Mouse (Mus musculus) MN1 (cell line): Measurements from ENCODE around the gene Prodh2.
"Not testable (repeated sequence)": the region's sequence is repeated elsewhere in the genome, so short reads cannot be mapped to it uniquely, and the experiment has no call there.

ENCODE experiments used
- DNase-seq: peaks from one replicate; pipeline ENCODE4 v3.0.0-alpha.2; 2016; ENCODE audit warnings: low spot score

The Prodh2 gene

GRCm38 (mm10) chr7:30493401-30493931 lies at the start of gene Prodh2:
Prodh2 (plus strand) TSS chr7:30493622.
- DNase-seq: no peak

GRCm38 (mm10) chr7:30443696-30444095 lies 49.7 kb upstream of the Prodh2 start:
- DNase-seq: no peak

GRCm38 (mm10) chr7:30444154-30444970 lies 49.1 kb upstream of the Prodh2 start:
- peak; percentile 81 for DNase-seq

DNA sequence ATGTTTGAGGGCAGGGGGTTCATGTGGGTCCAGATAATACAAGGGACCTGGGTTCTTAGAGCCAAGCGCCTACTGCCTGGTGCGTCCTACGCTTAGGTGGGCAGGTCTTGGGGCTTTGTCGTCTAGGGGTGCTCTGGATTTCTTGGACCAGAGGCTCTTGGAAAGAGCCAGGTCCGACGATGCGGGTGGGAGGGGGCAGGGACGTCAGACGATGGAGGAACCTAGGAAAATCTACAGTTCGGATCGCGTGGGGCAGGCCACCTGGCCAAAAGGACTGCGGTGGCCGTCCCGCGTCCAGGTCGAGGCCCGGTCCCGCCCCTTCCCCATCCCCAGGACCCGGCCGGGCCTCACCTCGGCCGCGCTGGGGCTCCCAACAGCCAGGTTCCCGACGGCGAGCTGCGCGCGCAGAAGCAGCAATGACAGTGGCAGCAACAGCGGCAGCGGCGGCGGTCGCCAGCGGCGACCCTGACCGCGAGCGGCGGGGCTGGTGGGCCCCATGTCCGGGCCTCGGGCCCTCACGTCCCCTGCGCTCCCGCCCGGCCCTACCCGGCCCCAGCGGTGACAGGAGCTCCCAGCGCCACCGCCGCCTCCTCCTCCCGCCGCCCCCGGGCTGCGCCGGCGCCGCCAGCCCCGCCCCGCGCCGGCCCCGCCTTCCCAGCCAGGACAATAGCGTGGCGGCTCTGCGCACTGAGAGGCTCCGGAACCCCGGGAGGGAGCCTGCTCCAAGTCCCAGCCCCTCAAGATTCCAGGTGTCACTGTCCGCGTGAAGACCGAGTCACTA lies 48.3 kb upstream of the Prodh2 start, which contains the start of gene Aplp1:
Aplp1 (minus strand) TSS at position 565 of the 781 bp plus-strand sequence.
- peak; percentile 78 for DNase-seq

GRCm38 (mm10) chr7:30450241-30450640 lies 43.2 kb upstream of the Prodh2 start:
- DNase-seq: no peak

GRCm38 (mm10) chr7:30453327-30453726 lies 40.1 kb upstream of the Prodh2 start:
- DNase-seq: no peak

GRCm38 (mm10) chr7:30453766-30454165 lies 39.7 kb upstream of the Prodh2 start:
- no peak for DNase-seq

GRCm38 (mm10) chr7:30454259-30454658 lies 39.2 kb upstream of the Prodh2 start:
- no peak for DNase-seq

GRCm38 (mm10) chr7:30456487-30456886 lies 36.9 kb upstream of the Prodh2 start:
- DNase-seq: no peak

GRCm38 (mm10) chr7:30456911-30457628 lies 36.4 kb upstream of the Prodh2 start:
- peak; percentile 60 for DNase-seq

DNA sequence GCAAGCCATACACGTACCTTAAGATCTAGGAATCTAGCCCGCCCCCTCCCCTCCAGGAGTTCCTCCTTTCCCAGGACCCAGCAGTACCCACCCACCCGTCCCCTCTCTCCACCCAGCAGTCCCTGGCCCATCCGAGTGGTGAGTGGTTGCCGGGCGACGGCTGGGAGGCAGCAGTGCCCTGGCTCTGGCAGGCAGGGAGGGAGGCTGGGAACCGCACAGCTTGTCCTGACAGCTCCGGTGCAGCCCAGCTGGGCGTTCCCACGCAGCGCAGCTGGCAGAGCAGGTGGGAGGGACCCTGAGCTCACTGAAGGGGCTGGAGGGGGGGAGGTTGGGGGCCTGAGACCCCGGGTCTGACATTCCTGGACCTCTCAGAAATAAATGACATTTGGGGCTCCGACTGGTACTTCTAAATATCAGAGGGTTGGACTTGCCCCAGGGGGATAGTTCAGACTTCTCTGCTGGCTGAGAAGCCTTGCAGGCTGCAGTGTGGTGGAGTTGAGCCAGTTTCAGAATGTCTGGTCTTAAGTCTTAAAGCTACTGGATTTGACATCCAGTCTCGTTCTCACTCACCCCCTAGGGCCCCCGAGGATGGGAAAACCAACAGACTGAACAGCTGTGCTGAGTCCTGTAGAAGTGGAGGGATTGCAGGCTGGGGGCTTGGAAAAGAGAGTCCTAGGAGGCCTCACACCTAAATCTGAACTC lies 35.6 kb upstream of the Prodh2 start, which contains the start of the genes Kirrel2 and Nphs1:
Kirrel2 (minus strand) TSS at position 62 of the 702 bp plus-strand sequence.
Nphs1 (plus strand) TSS at position 687 of the 702 bp plus-strand sequence.
- DNase-seq: peak; percentile 76

DNA sequence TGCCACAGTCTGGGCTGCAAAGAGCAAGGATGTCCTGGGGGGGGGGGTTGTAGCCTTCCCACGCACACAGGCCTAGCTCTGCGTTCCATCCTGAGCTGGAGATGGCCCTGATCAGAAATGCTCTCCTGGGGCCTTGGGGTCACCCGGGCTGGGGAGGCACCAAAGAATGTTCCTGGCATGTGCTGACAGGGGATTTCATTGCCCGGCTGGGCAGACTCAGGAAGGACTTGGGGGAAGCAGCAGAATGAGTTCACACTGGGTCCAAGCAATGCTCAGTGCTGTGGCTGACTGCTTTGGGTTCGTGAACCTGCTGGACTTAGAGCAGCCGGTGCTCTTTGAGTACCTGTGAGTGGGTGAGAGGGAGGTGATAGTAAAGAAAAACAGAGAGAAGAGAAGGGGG lies 33.9 kb upstream of the Prodh2 start:
- no peak for DNase-seq

- DNase-seq: no peak
These were observed 29.9 kb upstream of the Prodh2 start for GRCm38 (mm10) chr7:30463568-30463967.

- no peak for DNase-seq
These were observed 29.4 kb upstream of the Prodh2 start for GRCm38 (mm10) chr7:30463996-30464395.

DNA sequence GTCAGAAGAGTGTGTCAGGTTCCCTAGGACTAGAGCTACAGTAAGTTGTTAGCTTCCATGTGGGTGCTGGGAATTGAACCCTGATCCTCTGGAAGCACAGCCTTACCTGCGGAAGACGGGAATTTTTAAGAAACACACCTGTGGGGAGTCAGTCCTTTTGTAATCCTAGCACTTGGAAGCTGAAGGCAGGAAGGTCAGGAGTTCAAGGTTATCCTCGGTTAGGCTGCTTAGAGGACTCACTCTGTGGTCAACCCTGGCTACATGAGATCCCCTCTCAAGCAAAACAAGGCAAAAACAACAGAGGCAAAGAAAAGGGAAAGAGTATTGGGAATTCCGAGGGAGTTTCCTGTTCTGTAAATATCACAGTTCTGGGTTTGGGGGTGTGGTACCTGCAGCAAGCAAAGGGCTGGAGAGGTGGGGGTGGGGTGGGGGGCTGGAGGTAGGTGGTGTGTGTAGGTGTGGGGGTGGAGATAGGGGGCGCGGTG lies 28.6 kb upstream of the Prodh2 start:
- DNase-seq: no peak

- peak; percentile 34 for DNase-seq
These were observed 21.0 kb upstream of the Prodh2 start for GRCm38 (mm10) chr7:30472411-30472810.

DNA sequence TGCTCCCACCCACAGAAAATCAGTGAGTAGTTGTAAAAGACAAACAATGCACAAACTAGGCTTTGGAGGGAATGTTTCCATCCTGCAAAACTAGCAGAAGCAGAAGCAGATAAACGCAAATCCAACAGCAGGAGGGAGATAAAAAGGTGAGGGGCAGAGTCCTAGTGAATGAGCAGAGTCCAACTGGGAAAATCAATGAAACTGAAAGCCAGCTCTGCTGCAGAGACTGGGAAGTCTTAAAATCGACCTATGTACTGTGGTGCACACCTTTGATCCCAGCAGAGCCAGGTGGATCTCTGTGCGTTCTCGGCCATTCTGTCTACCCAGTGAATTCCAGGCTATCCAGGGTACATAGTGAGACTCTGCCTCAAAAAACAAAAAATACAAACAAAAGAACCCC lies 18.4 kb upstream of the Prodh2 start:
- DNase-seq: no peak

DNA sequence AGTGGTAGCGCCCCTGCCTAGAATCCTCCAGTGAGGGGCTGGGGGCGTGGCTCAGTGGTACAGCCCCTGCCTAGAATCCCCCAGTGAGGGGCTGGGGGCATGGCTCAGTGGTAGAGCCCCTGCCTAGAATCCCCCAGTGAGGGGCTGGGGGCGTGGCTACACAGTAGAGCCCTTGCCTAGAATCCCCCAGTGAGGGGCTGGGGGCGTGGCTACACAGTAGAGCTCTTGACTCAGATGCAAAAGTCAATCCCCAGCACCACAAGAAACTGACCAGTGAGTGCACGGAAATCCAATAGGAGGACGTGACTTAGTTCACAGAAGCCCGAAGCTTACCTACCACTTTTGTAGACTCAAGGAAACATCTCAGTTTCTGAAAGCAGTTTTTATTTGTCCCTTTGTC lies 17.3 kb upstream of the Prodh2 start:
- not testable (repeated sequence) for DNase-seq

DNA sequence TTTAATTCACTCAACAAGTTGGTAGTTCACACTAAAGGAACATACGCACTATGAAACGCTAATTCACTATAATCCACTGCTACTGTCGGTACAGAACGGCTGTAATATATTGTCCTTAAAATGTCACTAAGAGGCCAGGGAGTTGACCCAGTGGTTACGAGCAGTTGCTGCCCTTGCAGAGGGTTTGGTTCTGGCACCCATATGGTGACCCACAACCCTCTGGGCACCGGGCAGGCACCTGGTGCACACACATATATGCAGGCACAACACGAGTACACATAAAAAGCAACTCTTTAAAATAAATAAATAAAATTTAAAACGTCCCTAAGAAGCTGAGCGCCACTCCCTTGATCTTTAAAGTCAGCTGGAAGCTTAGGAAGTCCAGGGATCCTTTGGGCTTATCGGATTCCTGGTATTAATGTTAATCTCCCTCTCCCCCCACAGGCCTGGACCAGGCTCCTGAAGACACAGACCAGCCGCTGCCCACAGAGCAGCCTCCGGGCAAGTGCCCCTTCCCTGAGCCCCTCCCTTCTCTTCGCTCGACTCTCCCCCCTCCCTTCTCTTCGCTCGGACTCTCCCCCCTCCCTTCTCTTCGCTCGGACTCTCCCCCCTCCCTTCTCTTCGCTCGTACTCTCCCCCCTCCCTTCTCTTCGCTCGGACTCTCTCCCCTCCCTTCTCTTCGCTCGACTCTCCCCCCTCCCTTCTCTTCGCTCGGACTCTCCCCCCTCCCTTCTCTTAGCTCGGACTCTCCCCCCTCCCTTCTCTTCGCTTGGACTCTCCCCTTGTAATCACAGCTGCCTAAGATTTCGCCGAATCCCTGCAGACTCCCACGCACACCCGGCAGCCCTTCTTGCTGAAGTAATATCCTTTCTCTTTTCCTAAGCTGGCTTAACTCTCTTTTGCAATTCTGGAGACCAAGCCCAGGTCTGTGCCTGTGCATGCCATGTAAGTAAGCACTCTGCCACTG lies 15.7 kb upstream of the Prodh2 start:
- DNase-seq: peak; percentile 67

- DNase-seq: no peak
These were observed 9.2 kb upstream of the Prodh2 start for GRCm38 (mm10) chr7:30484250-30484649.
